Mouse (Mus musculus): Measurements from ENCODE around the gene Tefm. TPM values are rescaled to one million over a fixed set of nuclear protein-coding genes. Genes with fewer than 3 reads are reported as not detected.
A peak's percentile ranks its signal among the peaks of the same experiment; 100 is the strongest.

Tefm gene
- polyA plus RNA-seq, 1 experiment from 2014 or later: 26.4 TPM

DNA sequence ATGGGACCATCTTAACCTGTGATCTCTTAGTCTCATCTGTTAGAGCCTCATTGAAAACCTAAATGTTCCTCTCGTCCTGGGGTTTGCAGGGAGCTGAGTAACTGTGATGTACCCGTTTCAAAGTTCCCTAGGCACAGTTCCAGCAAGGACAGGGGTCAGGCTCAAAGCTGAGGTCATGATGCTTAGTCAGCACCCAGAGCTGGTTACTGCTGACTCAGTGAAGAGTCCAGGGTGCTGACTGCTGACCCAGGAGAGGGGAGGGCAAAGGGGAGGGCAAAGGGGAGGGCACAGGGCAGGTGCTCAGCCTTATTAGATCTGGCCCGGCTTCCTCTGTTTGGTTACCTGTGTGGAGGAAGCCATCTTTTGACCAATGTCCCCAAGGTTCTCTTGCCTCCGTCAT, 29.9 kb upstream of the Tefm start:
- Histone ChIP-seq H3K4me1 (no peaks in the 10 kb centered on the region), H3K27ac (no peak overlapping the region), H3K9ac (no peak overlapping the region), H3K27me3 (no peaks in the 10 kb centered on the region), H3K4me3 (no peak overlapping the region), H3K36me3 (no peaks in the 10 kb centered on the region), H3K9me3 (replicated peaks) (no peaks in the 10 kb centered on the region), H3K4me2 (replicated peaks) (no peak overlapping the region)
- WGBS: 63% methylated on average over 4 of the region's 4 CpGs
- no peak for ATAC-seq (ENCODE audit: low FRiP score)

- Histone ChIP-seq H3K4me1 (no peaks in the 10 kb centered on the region), H3K9me3 (replicated peaks) (no peaks in the 10 kb centered on the region), H3K27me3 (no peaks in the 10 kb centered on the region), H3K4me2 (replicated peaks) (no peak overlapping the region), H3K36me3 (no peaks in the 10 kb centered on the region), H3K9ac (no peak overlapping the region), H3K27ac (no peak overlapping the region), H3K4me3 (no peak overlapping the region)
- WGBS: 80% methylated on average over 5 of the region's 5 CpGs
- no peak for ATAC-seq (ENCODE audit: low FRiP score)
Measured at GRCm38 (mm10) chr11:80170351-80170750, 28.4 kb upstream of the Tefm start.

- H3K36me3 ChIP-seq: no peaks in the 10 kb centered on the region
- no peak for ATAC-seq (ENCODE audit: low FRiP score)
- 83% methylated on average over 3 of the region's 3 CpGs for WGBS
- H3K27ac ChIP-seq: no peak overlapping the region
- no peaks in the 10 kb centered on the region for H3K4me1 ChIP-seq
- H3K9me3 ChIP-seq (replicated peaks): no peaks in the 10 kb centered on the region
- no peaks in the 10 kb centered on the region for H3K27me3 ChIP-seq
- H3K4me3 ChIP-seq: no peak overlapping the region
- no peak overlapping the region for H3K9ac ChIP-seq
- H3K4me2 ChIP-seq (replicated peaks): no peak overlapping the region
Measured at GRCm38 (mm10) chr11:80169629-80170028, 27.7 kb upstream of the Tefm start.

- no peak for ATAC-seq (ENCODE audit: low FRiP score)
- 81% methylated on average over 4 of the region's 4 CpGs for WGBS
- H3K4me2 ChIP-seq (replicated peaks): no peak overlapping the region
Measured at GRCm38 (mm10) chr11:80168611-80169249, 26.8 kb upstream of the Tefm start.

DNA sequence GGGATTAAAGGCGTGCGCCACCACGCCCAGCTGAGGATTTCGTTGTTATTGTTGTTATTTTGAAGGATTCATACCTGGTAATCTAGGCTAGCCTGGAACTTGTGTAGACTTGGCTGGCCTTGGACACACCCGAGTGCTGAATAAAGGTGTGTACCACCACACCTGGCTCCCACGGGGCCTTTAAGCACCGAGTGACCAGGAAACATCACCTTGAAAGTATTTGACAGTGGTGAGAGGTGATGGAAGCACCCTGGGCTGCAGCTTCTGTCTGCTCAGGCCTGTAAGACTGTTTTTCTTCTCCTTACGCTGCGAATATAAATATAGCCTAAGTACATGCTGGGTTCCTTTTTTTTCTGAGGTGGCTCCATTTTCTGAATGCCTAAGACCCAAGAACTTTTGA, 26.1 kb upstream of the Tefm start:
- no peak overlapping the region for H3K4me2 ChIP-seq (replicated peaks)
- H3K9me3 ChIP-seq (replicated peaks): no peaks in the 10 kb centered on the region
- H3K4me1 ChIP-seq: no peaks in the 10 kb centered on the region
- no peaks in the 10 kb centered on the region for H3K36me3 ChIP-seq
- no peak overlapping the region for H3K9ac ChIP-seq
- no peak overlapping the region for H3K27ac ChIP-seq
- no peaks in the 10 kb centered on the region for H3K27me3 ChIP-seq
- no peak for ATAC-seq (ENCODE audit: low FRiP score)
- H3K4me3 ChIP-seq: no peak overlapping the region
- 93% methylated on average over 9 of the region's 9 CpGs for WGBS

More at GRCm38 (mm10) chr11:80168611-80169249, 26.8 kb upstream of the Tefm start:
- Histone ChIP-seq H3K9me3 (replicated peaks) (no peaks in the 10 kb centered on the region), H3K9ac (no peak overlapping the region), H3K4me1 (no peaks in the 10 kb centered on the region), H3K27ac (no peak overlapping the region), H3K36me3 (no peaks in the 10 kb centered on the region), H3K4me3 (no peak overlapping the region), H3K27me3 (no peaks in the 10 kb centered on the region)

DNA sequence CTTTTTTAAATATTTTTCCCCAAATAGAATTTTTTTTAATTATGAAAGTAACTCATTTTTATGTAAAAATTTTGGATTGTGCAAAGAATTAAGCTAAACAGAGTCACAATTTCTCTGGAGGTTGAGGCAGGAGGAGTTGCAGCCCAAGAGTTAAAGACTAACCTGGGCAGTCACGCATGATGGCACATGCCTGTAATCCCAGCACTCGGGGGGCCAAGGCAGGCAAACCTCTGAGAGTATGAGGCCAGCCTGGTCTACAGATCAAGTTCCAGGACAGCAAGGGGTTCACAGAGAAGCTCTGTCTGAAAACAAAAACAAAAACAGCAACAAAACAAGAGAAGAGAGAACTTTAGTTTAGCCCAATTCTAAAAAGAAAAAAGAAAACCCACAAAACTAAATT, 22.2 kb upstream of the Tefm start:
- 55% methylated on average over 2 of the region's 2 CpGs for WGBS
- no peak overlapping the region for H3K4me3 ChIP-seq
- ATAC-seq (ENCODE audit: low FRiP score): no peak
- no peak overlapping the region for H3K4me2 ChIP-seq (replicated peaks)
- no peaks in the 10 kb centered on the region for H3K36me3 ChIP-seq
- H3K9me3 ChIP-seq (replicated peaks): no peaks in the 10 kb centered on the region
- H3K4me1 ChIP-seq: no peaks in the 10 kb centered on the region
- no peak overlapping the region for H3K27ac ChIP-seq
- H3K27me3 ChIP-seq: no peaks in the 10 kb centered on the region
- H3K9ac ChIP-seq: no peak overlapping the region

- Histone ChIP-seq H3K27me3 (no peaks in the 10 kb centered on the region), H3K4me1 (no peaks in the 10 kb centered on the region), H3K9ac (no peak overlapping the region), H3K9me3 (replicated peaks) (no peaks in the 10 kb centered on the region), H3K27ac (no peak overlapping the region), H3K36me3 (no peaks in the 10 kb centered on the region), H3K4me2 (replicated peaks) (no peak overlapping the region), H3K4me3 (no peak overlapping the region)
- no peak for ATAC-seq (ENCODE audit: low FRiP score)
- 76% methylated on average over 7 of the region's 7 CpGs for WGBS
Measured at GRCm38 (mm10) chr11:80163362-80164116, 21.6 kb upstream of the Tefm start.

DNA sequence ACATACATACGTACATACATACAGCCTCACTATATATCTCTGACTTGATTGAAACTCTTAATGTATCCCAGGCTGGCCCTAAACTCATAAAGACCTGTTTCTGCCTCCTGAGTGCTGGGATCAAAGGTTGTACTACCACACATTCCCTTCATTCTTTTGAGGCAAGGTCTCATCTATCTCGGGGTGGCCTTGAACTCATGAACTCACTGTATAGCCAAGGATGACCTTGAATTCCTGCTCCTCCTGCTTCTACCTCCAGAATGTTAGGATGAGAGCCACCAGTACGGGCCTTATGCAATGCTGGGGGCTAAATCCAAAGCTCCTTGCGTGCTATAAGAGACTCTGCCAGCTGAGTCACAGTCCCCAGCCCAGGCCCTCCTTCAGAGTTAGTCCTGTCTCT, 19.1 kb upstream of the Tefm start:
- H3K4me3 ChIP-seq: no peak overlapping the region
- ATAC-seq (ENCODE audit: low FRiP score): no peak
- 78% methylated on average over 4 of the region's 4 CpGs for WGBS

GRCm38 (mm10) chr11:80159018-80159417, 17.0 kb upstream of the Tefm start:
- H3K4me1 ChIP-seq: peaks cover 4% of the 10 kb centered on the region; the same call in 1 of the 2 replicates
- no peak for ATAC-seq (ENCODE audit: low FRiP score)
- peaks cover 27% of the 10 kb centered on the region for H3K27me3 ChIP-seq
- 85% methylated on average over 7 of the region's 7 CpGs for WGBS
- H3K9me3 ChIP-seq (replicated peaks): no peaks in the 10 kb centered on the region
- H3K9ac ChIP-seq: no peak overlapping the region
- no peaks in the 10 kb centered on the region for H3K36me3 ChIP-seq
- H3K4me3 ChIP-seq: no peak overlapping the region
- H3K27ac ChIP-seq: no peak overlapping the region
- no peak overlapping the region for H3K4me2 ChIP-seq (replicated peaks)

More for the DNA sequence above, 19.1 kb upstream of the Tefm start:
- Histone ChIP-seq H3K36me3 (no peaks in the 10 kb centered on the region), H3K4me1 (no peaks in the 10 kb centered on the region), H3K27me3 (peaks cover 6% of the 10 kb centered on the region), H3K4me2 (replicated peaks) (no peak overlapping the region), H3K27ac (no peak overlapping the region), H3K9ac (no peak overlapping the region), H3K9me3 (replicated peaks) (no peaks in the 10 kb centered on the region)

GRCm38 (mm10) chr11:80156841-80157240, 14.9 kb upstream of the Tefm start:
- no peak for ATAC-seq (ENCODE audit: low FRiP score)
- Histone ChIP-seq H3K9ac (no peak overlapping the region), H3K27ac (no peak overlapping the region), H3K4me3 (no peak overlapping the region), H3K27me3 (peaks cover 44% of the 10 kb centered on the region), H3K36me3 (no peaks in the 10 kb centered on the region), H3K4me1 (peaks cover 7% of the 10 kb centered on the region; the same call in 1 of the 2 replicates), H3K4me2 (replicated peaks) (no peak overlapping the region), H3K9me3 (replicated peaks) (no peaks in the 10 kb centered on the region)
- WGBS: 84% methylated on average over 4 of the region's 4 CpGs

DNA sequence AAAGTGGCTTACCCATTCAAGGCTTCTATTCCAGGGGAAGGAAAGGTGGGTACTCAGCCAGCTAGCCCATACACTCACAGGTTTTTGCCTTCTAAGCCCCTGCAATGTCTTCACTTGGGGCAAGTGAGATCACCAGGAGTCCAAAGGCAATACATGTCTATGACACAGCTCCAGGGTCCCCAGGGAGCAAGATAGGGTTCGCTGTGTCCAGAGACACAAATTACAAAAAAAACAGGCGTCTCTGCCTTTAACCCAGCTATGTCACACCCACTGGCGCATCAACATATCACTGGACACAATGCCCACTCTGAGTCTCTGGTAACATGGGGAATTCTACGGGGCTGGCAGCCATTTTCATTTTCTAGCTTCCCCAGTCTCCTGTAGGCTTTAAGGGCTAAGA, 14.0 kb upstream of the Tefm start:
- Histone ChIP-seq H3K9ac (no peak overlapping the region), H3K4me2 (replicated peaks) (no peak overlapping the region), H3K27me3 (peaks cover 50% of the 10 kb centered on the region), H3K36me3 (no peaks in the 10 kb centered on the region), H3K4me1 (peaks cover 7% of the 10 kb centered on the region; the same call in 1 of the 2 replicates), H3K9me3 (replicated peaks) (no peaks in the 10 kb centered on the region), H3K27ac (no peak overlapping the region), H3K4me3 (no peak overlapping the region)
- no peak for ATAC-seq (ENCODE audit: low FRiP score)
- WGBS: 81% methylated on average over 4 of the region's 4 CpGs

- Histone ChIP-seq H3K9ac (no peak overlapping the region), H3K4me1 (peaks cover 7% of the 10 kb centered on the region; the same call in 1 of the 2 replicates), H3K36me3 (no peaks in the 10 kb centered on the region), H3K27ac (no peak overlapping the region), H3K4me3 (no peak overlapping the region), H3K9me3 (replicated peaks) (no peaks in the 10 kb centered on the region), H3K27me3 (peaks cover 51% of the 10 kb centered on the region), H3K4me2 (replicated peaks) (no peak overlapping the region)
- no peak for ATAC-seq (ENCODE audit: low FRiP score)
- WGBS: 90% methylated on average over 8 of the region's 8 CpGs
Measured at GRCm38 (mm10) chr11:80155541-80155940, 13.6 kb upstream of the Tefm start.

- Histone ChIP-seq H3K4me2 (replicated peaks) (peak overlapping the region; percentile 74), H3K36me3 (no peaks in the 10 kb centered on the region), H3K9ac (peak overlapping the region; percentile 62; the same call in 1 of the 2 replicates), H3K27me3 (peaks cover 51% of the 10 kb centered on the region), H3K4me1 (peaks cover 7% of the 10 kb centered on the region; the same call in 1 of the 2 replicates), H3K9me3 (replicated peaks) (no peaks in the 10 kb centered on the region), H3K4me3 (peak overlapping the region; percentile 49), H3K27ac (no peak overlapping the region)
- ATAC-seq (ENCODE audit: low FRiP score): no peak
- 27% methylated on average over 25 of the region's 25 CpGs for WGBS
Measured at GRCm38 (mm10) chr11:80154501-80154900, 12.5 kb upstream of the Tefm start.

All from hindbrain, embryonic 12.5 days (tissue).